ENCODE assay signal across 32 mouse cellular contexts in genomic region chr17:36828488-36828887, GRCm38 (mm10). TPM values are rescaled to one million over a fixed set of nuclear protein-coding genes. Genes with fewer than 3 reads are reported as not detected.
DNase-seq lines count a peak whose midpoint lies in the region; ATAC-seq lines count a peak whose summit lies in the region.
"Had no signal": no experiment of that assay in that cellular context is flagged by ENCODE, and none has a peak within 500 bp of the region (broad histone marks: within the 10 kb centered on the region; RNA-seq: fewer than 3 reads in every experiment).

No protein-coding gene starts in this region.

- 85% methylated on average over 2 of the region's 2 CpGs for WGBS in heart, embryonic 10.5 days
- WGBS in liver, embryonic 12.5 days (ENCODE audit: insufficient replicate concordance) = 52% methylated on average over 2 of the region's 2 CpGs
- WGBS in liver, embryonic 16.5 days (ENCODE audit: insufficient replicate concordance) = 47% methylated on average over 2 of the region's 2 CpGs

- H3K9me3 ChIP-seq in heart, embryonic 10.5 days = no peaks in the 10 kb centered on the region
- H3K9me3 ChIP-seq in liver, embryonic 12.5 days (replicated peaks) = no peaks in the 10 kb centered on the region
- H3K9me3 ChIP-seq in liver, embryonic 16.5 days (replicated peaks; ENCODE audit: control insufficient read depth, low read length) = no peaks in the 10 kb centered on the region
- H3K9me3 ChIP-seq: forebrain, embryonic 10.5 days; forebrain, embryonic 13.5 days; G1E; heart, embryonic 13.5 days; hindbrain, embryonic 12.5 days had no signal

- no peaks in the 10 kb centered on the region for H3K27me3 ChIP-seq in heart, embryonic 10.5 days (ENCODE audit: insufficient read depth, poor library complexity, severe bottlenecking)
- peaks cover 19% of the 10 kb centered on the region; the same call in 1 of the 2 replicates for H3K27me3 ChIP-seq in liver, embryonic 12.5 days (replicated peaks)
- H3K27me3 ChIP-seq in liver, embryonic 16.5 days (ENCODE audit: control insufficient read depth, insufficient read depth, low read depth, low read length) = no peaks in the 10 kb centered on the region
- H3K27me3 ChIP-seq: forebrain, embryonic 13.5 days; hindbrain, embryonic 12.5 days had no signal

- peak; percentile 42; the same call in 1 of the 2 replicates for ATAC-seq in liver, embryonic 12.5 days
- peak; percentile 43; the same call in 1 of the 2 replicates for ATAC-seq in liver, embryonic 16.5 days (ENCODE audit: low read depth)
- ATAC-seq in megakaryocyte-erythroid progenitor cell, adult 5-6 weeks (replicated peaks; ENCODE audit: low FRiP score, low TSS enrichment, poor library complexity, severe bottlenecking) = peak; percentile 78
- ATAC-seq: forebrain, embryonic 13.5 days; forebrain, postnatal 0 days; hindbrain, embryonic 16.5 days had no signal

- intact Hi-C loops in heart, postnatal 14 days (cut with DNase I) = loop anchor here (5.0 kb wide), 1 partner anchor 69 kb away; the partner anchor contains the start of gene Trim31

- no peak overlapping the region for H3K4me2 ChIP-seq in liver, embryonic 12.5 days
- no peak overlapping the region for H3K4me2 ChIP-seq in liver, embryonic 16.5 days (ENCODE audit: low read depth, low read length)
- H3K4me2 ChIP-seq: forebrain, embryonic 13.5 days; heart, embryonic 13.5 days; hindbrain, embryonic 12.5 days had no signal

- H3K27ac ChIP-seq in heart, embryonic 10.5 days = no peak overlapping the region
- H3K27ac ChIP-seq in liver, embryonic 12.5 days = no peak overlapping the region
- no peak overlapping the region for H3K27ac ChIP-seq in liver, embryonic 16.5 days (ENCODE audit: low read length)
- H3K27ac ChIP-seq: forebrain, embryonic 10.5 days; forebrain, embryonic 13.5 days; gastrocnemius, adult 2 months; heart, embryonic 13.5 days; hindbrain, embryonic 12.5 days had no signal

- H3K9ac ChIP-seq in liver, embryonic 12.5 days = no peak overlapping the region
- no peak overlapping the region for H3K9ac ChIP-seq in liver, embryonic 16.5 days (ENCODE audit: low read depth, low read length)
- H3K9ac ChIP-seq: forebrain, embryonic 13.5 days; forebrain, postnatal 0 days; heart, embryonic 13.5 days; hindbrain, embryonic 12.5 days had no signal

- no peaks in the 10 kb centered on the region for H3K4me1 ChIP-seq in heart, embryonic 10.5 days
- H3K4me1 ChIP-seq in liver, embryonic 12.5 days = 0 out of 2 replicates have a peak, but pooled peaks cover 5% of the 10 kb centered on the region
- H3K4me1 ChIP-seq in liver, embryonic 16.5 days (ENCODE audit: control insufficient read depth, low read depth, low read length) = no peaks in the 10 kb centered on the region
- H3K4me1 ChIP-seq: forebrain, embryonic 10.5 days; forebrain, embryonic 13.5 days; heart, embryonic 13.5 days; hindbrain, embryonic 12.5 days had no signal

- no peaks in the 10 kb centered on the region for H3K36me3 ChIP-seq in heart, embryonic 10.5 days
- no peaks in the 10 kb centered on the region for H3K36me3 ChIP-seq in liver, embryonic 12.5 days
- no peaks in the 10 kb centered on the region for H3K36me3 ChIP-seq in liver, embryonic 16.5 days (ENCODE audit: control insufficient read depth, insufficient read depth)
- H3K36me3 ChIP-seq: forebrain, embryonic 10.5 days; G1E; heart, embryonic 13.5 days; hindbrain, embryonic 12.5 days had no signal

- H3K4me3 ChIP-seq in heart, embryonic 10.5 days = no peak overlapping the region
- no peak overlapping the region for H3K4me3 ChIP-seq in liver, embryonic 12.5 days
- H3K4me3 ChIP-seq in liver, embryonic 16.5 days (ENCODE audit: low read depth, low read length) = no peak overlapping the region
- H3K4me3 ChIP-seq: forebrain, embryonic 10.5 days; forebrain, embryonic 13.5 days; gastrocnemius, adult 2 months; heart, embryonic 13.5 days; hindbrain, embryonic 12.5 days had no signal

- peak; percentile 67 for DNase-seq in heart, adult 11 months
- no peak for DNase-seq in heart, embryonic 10.5 days (ENCODE audit: low spot score)
- DNase-seq in cerebellum, postnatal 36 days = no peak
- no peak for DNase-seq in yolk sac, embryonic 10.5 days (ENCODE audit: low spot score)
- no peak for DNase-seq in heart, postnatal 14 days
- DNase-seq: adrenal gland, adult 8-10 months; adrenal gland, postnatal 25 days; cerebellum, adult 11-12 months; cerebellum, adult 8-10 months; cerebellum, postnatal 10 days; forebrain, postnatal 0 days; gastrocnemius, adult 2 months; gastrocnemius, postnatal 14 days; heart, adult 18-20 months had no signal

RNA-seq across cellular contexts. Expression of gene Trim26, which starts 8.4 kb away (rescaled TPM):
- 27.1 and 30.4 TPM in 2 replicates for polyA plus RNA-seq in heart, embryonic 10.5 days (2016; fragmentation: Nextera tagmentation; extraction: Ambion mirVana)
- 14.4 and 16.2 TPM in 2 replicates for polyA plus RNA-seq in liver, embryonic 12.5 days (2016; fragmentation: Nextera tagmentation; extraction: Ambion mirVana)
- polyA plus RNA-seq in liver, embryonic 16.5 days (2015; fragmentation: Nextera tagmentation; extraction: Ambion mirVana) = 15.8 and 16.7 TPM in 2 replicates
- total RNA-seq in megakaryocyte-erythroid progenitor cell, adult 5-6 weeks (2014; fragmentation: Nextera tagmentation) = 13.0 and 13.6 TPM in 2 replicates
- 7.7 and 9.3 TPM in 2 replicates for total RNA-seq in megakaryocyte-erythroid progenitor cell, adult 5-6 weeks (2017)
- total RNA-seq in heart, postnatal 14 days (2021) = 10 to 100 TPM; 20.6 to 23.4 TPM

RNA-seq across cellular contexts. Expression of gene H2-M10.6, which starts 16.5 kb away (rescaled TPM):
- polyA plus RNA-seq in heart, embryonic 10.5 days (2016; fragmentation: Nextera tagmentation; extraction: Ambion mirVana) = not detected in 2 replicates
- polyA plus RNA-seq in liver, embryonic 12.5 days (2016; fragmentation: Nextera tagmentation; extraction: Ambion mirVana) = not detected in 2 replicates
- polyA plus RNA-seq in liver, embryonic 16.5 days (2015; fragmentation: Nextera tagmentation; extraction: Ambion mirVana) = not detected in 2 replicates
- not detected in 2 replicates for total RNA-seq in megakaryocyte-erythroid progenitor cell, adult 5-6 weeks (2014; fragmentation: Nextera tagmentation)
- total RNA-seq in megakaryocyte-erythroid progenitor cell, adult 5-6 weeks (2017) = not detected in 2 replicates
- not detected for total RNA-seq in heart, postnatal 14 days (2021)
- total RNA-seq: adrenal gland, adult 8-10 months; adrenal gland, postnatal 25 days; CH12.LX; forebrain, postnatal 0 days; G1E; gastrocnemius, adult 2 months; gastrocnemius, postnatal 14 days; gastrocnemius, postnatal 4 days; heart, adult 18-20 months; heart, postnatal 25 days; hematopoietic stem cell, adult 5-6 weeks had no signal
- polyA plus RNA-seq: brain, embryonic 14.5 days; embryonic facial prominence, embryonic 11.5 days; embryonic facial prominence, embryonic 14.5 days; forebrain, embryonic 10.5 days; forebrain, embryonic 13.5 days; forebrain, postnatal 0 days; frontal cortex, adult 2 months; G1E; heart, embryonic 13.5 days; heart, embryonic 16.5 days; hindbrain, embryonic 12.5 days; hindbrain, embryonic 16.5 days had no signal

RNA-seq across cellular contexts. Expression of gene Trim15, which starts 38.5 kb away (rescaled TPM):
- polyA plus RNA-seq in heart, embryonic 10.5 days (2016; fragmentation: Nextera tagmentation; extraction: Ambion mirVana) = 0.20 TPM in 1 of 2 replicates, not detected in the other
- polyA plus RNA-seq in liver, embryonic 12.5 days (2016; fragmentation: Nextera tagmentation; extraction: Ambion mirVana) = 0.38 and 0.43 TPM in 2 replicates
- 0.55 and 0.61 TPM in 2 replicates for polyA plus RNA-seq in liver, embryonic 16.5 days (2015; fragmentation: Nextera tagmentation; extraction: Ambion mirVana)
- not detected in 2 replicates for total RNA-seq in megakaryocyte-erythroid progenitor cell, adult 5-6 weeks (2014; fragmentation: Nextera tagmentation)
- total RNA-seq in megakaryocyte-erythroid progenitor cell, adult 5-6 weeks (2017) = not detected in 2 replicates
- total RNA-seq in heart, postnatal 14 days (2021) = not detected
- total RNA-seq: adrenal gland, postnatal 25 days; CH12.LX; gastrocnemius, adult 2 months; gastrocnemius, postnatal 14 days; gastrocnemius, postnatal 4 days; heart, adult 18-20 months; heart, postnatal 25 days; hematopoietic stem cell, adult 5-6 weeks had no signal
- polyA plus RNA-seq: G1E had no signal

RNA-seq across cellular contexts. Expression of gene Trim10, which starts 40.9 kb away (rescaled TPM):
- 18.6 and 21.5 TPM in 2 replicates for polyA plus RNA-seq in heart, embryonic 10.5 days (2016; fragmentation: Nextera tagmentation; extraction: Ambion mirVana)
- 227 and 235 TPM in 2 replicates for polyA plus RNA-seq in liver, embryonic 12.5 days (2016; fragmentation: Nextera tagmentation; extraction: Ambion mirVana)
- 285 and 295 TPM in 2 replicates for polyA plus RNA-seq in liver, embryonic 16.5 days (2015; fragmentation: Nextera tagmentation; extraction: Ambion mirVana)
- 7.5 and 9.6 TPM in 2 replicates for total RNA-seq in megakaryocyte-erythroid progenitor cell, adult 5-6 weeks (2014; fragmentation: Nextera tagmentation)
- total RNA-seq in megakaryocyte-erythroid progenitor cell, adult 5-6 weeks (2017) = 13.8 and 24.1 TPM in 2 replicates
- 1 to 10 TPM; 2.0 to 2.5 TPM for total RNA-seq in heart, postnatal 14 days (2021)
- total RNA-seq: CH12.LX; forebrain, postnatal 0 days; gastrocnemius, adult 2 months; gastrocnemius, postnatal 14 days had no signal

RNA-seq across cellular contexts. Expression of gene H2-M10.5, which starts 55.8 kb away (rescaled TPM):
- not detected in 2 replicates for polyA plus RNA-seq in heart, embryonic 10.5 days (2016; fragmentation: Nextera tagmentation; extraction: Ambion mirVana)
- not detected in 2 replicates for polyA plus RNA-seq in liver, embryonic 12.5 days (2016; fragmentation: Nextera tagmentation; extraction: Ambion mirVana)
- polyA plus RNA-seq in liver, embryonic 16.5 days (2015; fragmentation: Nextera tagmentation; extraction: Ambion mirVana) = not detected in 2 replicates
- total RNA-seq in megakaryocyte-erythroid progenitor cell, adult 5-6 weeks (2014; fragmentation: Nextera tagmentation) = not detected in 2 replicates
- total RNA-seq in megakaryocyte-erythroid progenitor cell, adult 5-6 weeks (2017) = not detected in 2 replicates
- total RNA-seq in heart, postnatal 14 days (2021) = not detected
- total RNA-seq: adrenal gland, adult 8-10 months; adrenal gland, postnatal 25 days; CH12.LX; forebrain, postnatal 0 days; G1E; gastrocnemius, adult 2 months; gastrocnemius, postnatal 14 days; gastrocnemius, postnatal 4 days; heart, adult 18-20 months; heart, postnatal 25 days; hematopoietic stem cell, adult 5-6 weeks had no signal
- polyA plus RNA-seq: brain, embryonic 14.5 days; embryonic facial prominence, embryonic 11.5 days; embryonic facial prominence, embryonic 14.5 days; forebrain, embryonic 10.5 days; forebrain, embryonic 13.5 days; forebrain, postnatal 0 days; frontal cortex, adult 2 months; G1E; heart, embryonic 13.5 days; heart, embryonic 16.5 days; hindbrain, embryonic 12.5 days; hindbrain, embryonic 16.5 days had no signal
